Mouse (Mus musculus): ENCODE data around the gene Sipa1l3. TPM values are rescaled to one million over a fixed set of nuclear protein-coding genes. Genes with fewer than 3 reads are reported as not detected.

Sipa1l3 gene
- total RNA-seq, 2 experiments from 2014 or later: 6.2 to 56.1 TPM

DNA sequence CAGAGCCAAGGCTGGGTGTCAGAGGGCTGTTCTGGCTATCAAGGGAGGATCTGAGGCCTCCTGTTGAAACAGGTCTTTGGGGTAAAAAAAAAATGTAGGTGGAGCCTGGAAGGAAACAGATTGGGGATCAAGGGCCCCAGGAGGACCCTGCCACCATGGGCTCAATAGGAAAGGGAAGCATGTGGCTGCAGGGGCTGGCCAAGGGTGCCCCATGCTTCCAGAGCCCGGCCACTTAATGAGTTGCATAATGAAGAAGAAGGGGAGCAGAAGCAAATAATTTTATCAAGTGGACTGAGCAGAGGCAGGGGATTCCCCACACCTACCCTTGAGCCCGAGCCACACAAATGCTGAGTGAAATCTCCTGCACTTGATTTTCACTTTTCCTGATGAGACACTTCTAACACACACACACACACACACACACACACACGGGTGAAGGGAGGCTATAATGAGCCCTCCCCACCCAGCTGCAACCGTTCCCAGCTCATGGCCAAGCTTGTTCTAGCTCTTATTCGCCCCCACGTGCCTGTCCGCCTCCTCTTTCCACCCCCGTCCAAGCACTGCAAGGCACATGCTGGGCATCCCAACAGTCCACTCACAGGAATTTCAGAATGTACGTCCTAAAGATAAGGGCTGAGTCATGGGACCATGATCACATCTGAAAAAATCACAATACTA lies 6.7 kb downstream of the Sipa1l3 start:
- no peak for ATAC-seq (replicated peaks; ENCODE audit: low FRiP score, low TSS enrichment, poor library complexity, severe bottlenecking)

- ATAC-seq (replicated peaks; ENCODE audit: low FRiP score, low TSS enrichment, poor library complexity, severe bottlenecking): peak; percentile 20; the same call in 1 of the 2 replicates
These were observed 9.9 kb downstream of the Sipa1l3 start for GRCm38 (mm10) chr7:29508522-29508921.

DNA sequence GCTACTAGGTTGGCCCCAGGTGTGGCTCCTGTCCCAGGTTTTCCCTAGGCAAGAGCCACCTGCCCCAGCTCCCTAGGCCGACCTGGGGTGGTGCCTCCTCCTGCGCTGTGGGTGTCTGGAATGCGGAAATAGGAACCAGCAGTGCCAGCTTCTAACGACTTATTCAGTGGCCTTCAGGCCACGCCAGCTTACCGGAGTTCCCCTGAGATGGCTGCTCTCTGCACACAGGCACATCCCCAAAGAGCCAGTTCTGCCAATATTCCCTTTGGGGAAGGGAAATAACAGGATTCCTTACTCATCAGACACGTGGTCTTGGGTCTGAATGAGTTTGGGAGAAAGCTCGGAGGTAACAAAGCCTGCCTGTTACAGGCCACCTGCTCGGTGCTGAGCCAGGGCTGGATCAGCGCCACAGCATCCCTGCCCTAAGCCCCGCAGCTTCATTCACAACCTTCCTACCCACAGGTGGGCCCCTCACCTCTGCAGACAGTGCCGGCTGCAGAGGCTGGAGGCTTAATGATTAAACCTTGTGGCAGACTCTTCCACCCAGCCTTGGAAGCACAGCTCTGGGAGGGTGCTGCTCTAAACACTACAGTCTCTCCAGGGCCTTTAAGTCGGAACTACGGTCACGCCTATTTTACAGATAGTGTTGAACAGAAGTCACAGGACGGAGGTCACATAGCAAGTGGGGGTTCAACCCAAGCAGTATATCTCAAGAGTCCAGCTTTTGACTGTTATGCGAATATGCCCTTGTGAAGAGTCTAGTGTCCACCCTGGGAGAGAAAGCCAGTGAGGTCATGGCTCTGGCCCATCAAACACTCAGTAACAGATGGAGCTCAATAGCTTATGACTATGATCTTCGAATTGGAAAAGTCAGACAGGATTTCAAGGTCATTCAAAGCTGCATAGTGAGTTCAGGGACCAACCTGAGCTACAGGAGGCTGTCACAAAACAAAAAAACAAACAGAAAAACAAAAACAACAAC lies 12.8 kb downstream of the Sipa1l3 start:
- ATAC-seq (replicated peaks; ENCODE audit: low FRiP score, low TSS enrichment, poor library complexity, severe bottlenecking): peak; percentile 56

GRCm38 (mm10) chr7:29504683-29505290 lies 13.7 kb downstream of the Sipa1l3 start:
- no peak for ATAC-seq (replicated peaks; ENCODE audit: low FRiP score, low TSS enrichment, poor library complexity, severe bottlenecking)

GRCm38 (mm10) chr7:29503616-29504015 lies 14.8 kb downstream of the Sipa1l3 start:
- no peak for ATAC-seq (replicated peaks; ENCODE audit: low FRiP score, low TSS enrichment, poor library complexity, severe bottlenecking)

- ATAC-seq (replicated peaks; ENCODE audit: low FRiP score, low TSS enrichment, poor library complexity, severe bottlenecking): no peak
These were observed 17.2 kb downstream of the Sipa1l3 start for GRCm38 (mm10) chr7:29501214-29501613.

GRCm38 (mm10) chr7:29499071-29499470 lies 19.4 kb downstream of the Sipa1l3 start:
- no peak for ATAC-seq (replicated peaks; ENCODE audit: low FRiP score, low TSS enrichment, poor library complexity, severe bottlenecking)

DNA sequence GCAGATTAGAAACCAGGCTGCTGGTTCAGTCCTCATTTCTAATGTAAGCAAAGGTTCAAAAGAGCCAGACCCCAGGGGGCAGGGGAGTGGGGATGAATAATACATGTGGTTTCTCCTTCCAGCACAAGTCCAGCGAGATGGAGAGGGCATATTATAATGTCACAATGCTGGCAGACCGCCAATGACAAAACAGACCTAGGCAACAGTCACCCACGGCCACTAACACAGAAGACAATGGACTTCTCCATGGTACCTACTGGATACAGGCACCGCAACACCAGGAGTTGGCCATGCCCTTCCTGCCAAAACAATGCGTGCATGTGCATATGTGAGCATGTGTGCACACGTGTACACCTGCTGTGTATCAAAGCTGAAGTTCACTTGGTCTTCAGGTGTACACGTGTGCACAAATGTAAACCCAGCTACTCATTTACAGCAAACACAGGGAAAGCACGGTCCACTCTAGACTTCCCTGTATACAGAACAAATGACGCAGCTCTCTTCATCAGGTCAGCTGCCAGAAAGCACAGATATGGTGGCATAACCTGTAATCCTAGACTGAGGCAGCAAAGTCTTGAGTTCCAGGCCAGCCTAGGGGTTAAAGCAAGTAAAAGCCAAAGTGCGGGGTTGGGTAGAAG lies 21.4 kb downstream of the Sipa1l3 start:
- no peak for ATAC-seq (replicated peaks; ENCODE audit: low FRiP score, low TSS enrichment, poor library complexity, severe bottlenecking)

- ATAC-seq (replicated peaks; ENCODE audit: low FRiP score, low TSS enrichment, poor library complexity, severe bottlenecking): no peak
These were observed 22.1 kb downstream of the Sipa1l3 start for GRCm38 (mm10) chr7:29496332-29496731.

DNA sequence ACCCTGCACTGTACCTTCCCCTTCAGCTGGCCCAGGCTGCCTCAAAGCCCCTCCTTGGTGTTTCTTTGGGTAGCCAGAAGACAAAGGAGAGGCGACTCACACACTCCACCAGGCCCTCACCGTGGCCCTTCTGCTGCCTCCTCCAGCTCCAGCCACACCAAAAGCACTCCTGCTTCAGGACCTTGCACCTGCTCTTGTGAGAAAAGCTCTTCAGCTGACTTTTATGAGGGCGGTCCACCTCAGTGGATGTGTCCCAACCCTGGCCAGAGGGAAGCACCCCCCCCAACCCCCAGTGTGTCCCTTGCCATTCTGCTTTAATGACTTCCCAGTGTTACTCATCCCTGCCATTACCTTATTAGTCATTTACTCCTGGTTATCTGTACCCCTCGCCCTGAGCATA lies 22.6 kb downstream of the Sipa1l3 start:
- no peak for ATAC-seq (replicated peaks; ENCODE audit: low FRiP score, low TSS enrichment, poor library complexity, severe bottlenecking)

GRCm38 (mm10) chr7:29494854-29495253 lies 23.6 kb downstream of the Sipa1l3 start:
- ATAC-seq (replicated peaks; ENCODE audit: low FRiP score, low TSS enrichment, poor library complexity, severe bottlenecking): no peak

DNA sequence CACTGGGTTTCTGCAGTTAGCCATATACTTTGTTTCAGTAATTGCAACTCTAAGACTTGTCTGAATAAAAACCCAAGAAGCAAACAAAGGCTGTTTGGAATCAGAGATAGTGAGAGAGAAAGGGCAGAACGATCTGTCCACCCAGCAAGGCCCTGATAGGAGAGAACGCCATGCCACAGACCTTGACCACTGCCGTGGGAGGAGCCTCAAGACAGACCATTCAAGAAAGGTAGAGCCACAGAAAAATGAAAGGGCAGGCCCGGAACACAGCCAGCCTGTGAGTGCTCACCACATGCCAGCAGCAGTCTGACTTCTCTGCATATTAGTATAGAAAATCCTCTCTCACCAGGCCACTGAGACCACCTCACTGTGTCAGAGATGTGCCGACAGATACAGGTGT lies 24.4 kb downstream of the Sipa1l3 start:
- ATAC-seq (replicated peaks; ENCODE audit: low FRiP score, low TSS enrichment, poor library complexity, severe bottlenecking): no peak

DNA sequence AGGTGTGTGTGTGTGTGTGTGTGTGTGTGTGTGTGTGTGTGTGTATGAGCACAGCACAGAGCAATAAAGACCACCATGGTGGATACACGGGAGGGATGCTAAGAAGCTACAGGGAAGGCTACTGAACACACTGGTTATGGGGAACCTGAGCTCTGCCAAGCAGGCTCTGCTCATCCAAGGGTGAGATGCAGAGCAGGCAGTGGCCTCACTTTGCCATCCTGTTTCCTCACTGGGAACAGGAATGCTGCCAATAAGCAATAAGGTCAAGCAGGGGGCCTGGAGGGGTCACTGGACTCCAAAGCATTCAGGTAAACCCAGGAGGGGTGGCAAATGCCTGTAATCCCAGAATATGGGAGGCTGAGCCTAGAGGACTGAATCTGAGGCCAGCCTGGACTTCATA lies 25.4 kb downstream of the Sipa1l3 start:
- no peak for ATAC-seq (replicated peaks; ENCODE audit: low FRiP score, low TSS enrichment, poor library complexity, severe bottlenecking)

GRCm38 (mm10) chr7:29491861-29492260 lies 26.6 kb downstream of the Sipa1l3 start:
- no peak for ATAC-seq (replicated peaks; ENCODE audit: low FRiP score, low TSS enrichment, poor library complexity, severe bottlenecking)

DNA sequence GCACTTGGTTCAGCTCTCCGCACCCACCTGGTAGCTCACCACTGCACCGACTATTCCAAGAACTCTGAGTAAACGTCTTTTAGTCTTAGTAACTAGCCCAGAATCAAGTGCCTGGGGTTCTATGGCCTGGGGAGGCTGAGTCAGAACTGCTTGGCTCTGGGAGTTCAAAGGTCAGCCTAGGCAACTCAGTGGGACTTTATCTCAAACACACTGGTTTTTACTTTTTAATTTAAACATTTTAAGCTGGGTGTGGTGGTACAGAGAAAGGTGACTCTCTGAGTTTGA lies 27.0 kb downstream of the Sipa1l3 start:
- ATAC-seq (replicated peaks; ENCODE audit: low FRiP score, low TSS enrichment, poor library complexity, severe bottlenecking): no peak

GRCm38 (mm10) chr7:29490704-29491470 lies 27.6 kb downstream of the Sipa1l3 start:
- ATAC-seq (replicated peaks; ENCODE audit: low FRiP score, low TSS enrichment, poor library complexity, severe bottlenecking): no peak

DNA sequence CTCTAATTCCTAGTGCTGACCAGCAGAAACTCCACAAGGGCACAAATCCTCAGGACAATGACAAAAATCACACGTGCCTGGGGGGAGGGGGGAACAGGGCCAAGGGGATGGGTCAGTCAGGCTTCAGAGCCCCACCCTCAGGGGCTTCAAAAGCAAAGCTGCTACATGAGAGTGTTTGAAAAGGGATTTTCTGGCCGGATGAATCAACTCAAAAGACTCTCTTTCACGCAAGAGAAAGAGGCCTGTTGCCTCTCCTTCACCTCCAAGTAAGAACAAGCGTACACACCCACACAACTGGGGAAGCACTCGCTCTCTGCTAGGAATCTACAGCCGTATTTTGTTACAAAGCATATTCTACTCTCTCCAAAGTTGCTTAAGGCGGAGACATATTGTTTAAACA lies 28.6 kb downstream of the Sipa1l3 start:
- no peak for ATAC-seq (replicated peaks; ENCODE audit: low FRiP score, low TSS enrichment, poor library complexity, severe bottlenecking)

GRCm38 (mm10) chr7:29489364-29489763 lies 29.1 kb downstream of the Sipa1l3 start:
- no peak for ATAC-seq (replicated peaks; ENCODE audit: low FRiP score, low TSS enrichment, poor library complexity, severe bottlenecking)

DNA sequence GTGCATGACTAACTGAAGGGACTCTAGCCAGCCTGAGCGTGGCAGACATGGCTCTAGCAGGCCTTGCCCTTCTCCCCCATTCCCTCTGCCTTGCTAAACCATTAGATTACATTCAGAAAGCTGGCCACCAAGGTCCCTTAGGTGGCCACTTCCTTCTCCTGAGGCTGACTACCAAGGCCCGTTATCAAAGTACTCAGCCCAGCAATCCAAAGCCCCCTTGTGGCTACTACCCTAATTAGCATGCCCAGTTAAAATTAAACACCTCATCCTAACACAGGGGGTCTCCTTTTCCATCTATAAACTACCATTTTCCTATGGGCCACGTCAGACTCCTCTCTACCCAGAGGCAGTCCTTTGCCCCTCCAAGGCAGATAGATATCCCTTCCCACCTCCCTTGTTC lies 31.7 kb downstream of the Sipa1l3 start:
- ATAC-seq (replicated peaks; ENCODE audit: low FRiP score, low TSS enrichment, poor library complexity, severe bottlenecking): peak; percentile 79

Data from megakaryocyte-erythroid progenitor cell, adult 5-6 weeks (primary cell).